In genomic region chr9:25485006-25485405, GRCm38 (mm10) we compare ENCODE assay signal across 8 mouse cellular contexts. TPM values are rescaled to one million over a fixed set of nuclear protein-coding genes. Genes with fewer than 3 reads are reported as not detected.
DNase-seq lines count a peak whose midpoint lies in the region; ATAC-seq and TF ChIP-seq lines count a peak whose summit lies in the region.

No protein-coding gene starts in this region.

- no peak for TF ChIP-seq POLR2A in myocyte (IDR thresholded peaks at IDR 0.05; ENCODE audit: insufficient read length, low read depth)

- no peaks in the 10 kb centered on the region for H3K9me3 ChIP-seq in forebrain, embryonic 13.5 days (replicated peaks)
- no peaks in the 10 kb centered on the region for H3K9me3 ChIP-seq in forebrain, embryonic 12.5 days
- H3K9me3 ChIP-seq in intestine, embryonic 14.5 days (ENCODE audit: control insufficient read depth, low read length): no peaks in the 10 kb centered on the region
- no peaks in the 10 kb centered on the region for H3K9me3 ChIP-seq in intestine, embryonic 15.5 days
- H3K9me3 ChIP-seq in heart, postnatal 0 days (replicated peaks; ENCODE audit: control insufficient read depth, low read length): no peaks in the 10 kb centered on the region

- no peak overlapping the region for H3ac ChIP-seq in myocyte (ENCODE audit: control insufficient read depth, insufficient read length)

- H3K4me1 ChIP-seq in forebrain, embryonic 13.5 days: peaks cover 53% of the 10 kb centered on the region
- H3K4me1 ChIP-seq in forebrain, embryonic 12.5 days: peaks cover 23% of the 10 kb centered on the region
- H3K4me1 ChIP-seq in intestine, embryonic 14.5 days (replicated peaks; ENCODE audit: control insufficient read depth, insufficient read depth, low read length): peaks cover 2% of the 10 kb centered on the region; the same call in 1 of the 2 replicates
- peaks cover 13% of the 10 kb centered on the region for H3K4me1 ChIP-seq in intestine, embryonic 15.5 days (replicated peaks)
- peaks cover 75% of the 10 kb centered on the region for H3K4me1 ChIP-seq in heart, postnatal 0 days (ENCODE audit: control insufficient read depth, insufficient read depth)

- peak; percentile 48 for DNase-seq in intestine, embryonic 14.5 days (ENCODE audit: low spot score)
- DNase-seq in heart, postnatal 0 days (ENCODE audit: low spot score): no peak
- DNase-seq in cerebellum, postnatal 25 days: no peak
- no peak for DNase-seq in thymus, postnatal 4 days

- no peaks in the 10 kb centered on the region for H3K79me2 ChIP-seq in myocyte (ENCODE audit: control insufficient read depth, insufficient read depth)

- no peaks in the 10 kb centered on the region for H3K36me3 ChIP-seq in forebrain, embryonic 13.5 days (ENCODE audit: poor library complexity, severe bottlenecking)
- no peaks in the 10 kb centered on the region for H3K36me3 ChIP-seq in forebrain, embryonic 12.5 days (replicated peaks)
- H3K36me3 ChIP-seq in intestine, embryonic 14.5 days (ENCODE audit: control insufficient read depth, insufficient read depth, low read length): no peaks in the 10 kb centered on the region
- H3K36me3 ChIP-seq in intestine, embryonic 15.5 days: no peaks in the 10 kb centered on the region
- 0 out of 2 replicates have a peak, but pooled peaks cover 3% of the 10 kb centered on the region for H3K36me3 ChIP-seq in heart, postnatal 0 days (replicated peaks; ENCODE audit: control insufficient read depth, insufficient read depth, low read length)
- no peaks in the 10 kb centered on the region for H3K36me3 ChIP-seq in myocyte (ENCODE audit: control insufficient read depth, insufficient read depth)

- TF ChIP-seq CTCF in heart, postnatal 0 days (IDR thresholded peaks at IDR 0.05; ENCODE audit: low read depth): no peak

- H3K27ac ChIP-seq in forebrain, embryonic 13.5 days: no peak overlapping the region
- H3K27ac ChIP-seq in forebrain, embryonic 12.5 days: no peak overlapping the region
- no peak overlapping the region for H3K27ac ChIP-seq in intestine, embryonic 14.5 days (ENCODE audit: low read depth)
- H3K27ac ChIP-seq in intestine, embryonic 15.5 days: no peak overlapping the region
- H3K27ac ChIP-seq in heart, postnatal 0 days (ENCODE audit: low read depth): peak overlapping the region; percentile 11; the same call in 1 of the 2 replicates

- 0 out of 2 replicates have a peak, but pooled peaks cover 6% of the 10 kb centered on the region for H3K27me3 ChIP-seq in forebrain, embryonic 13.5 days
- H3K27me3 ChIP-seq in forebrain, embryonic 12.5 days: peaks cover 9% of the 10 kb centered on the region; the same call in 1 of the 2 replicates
- no peaks in the 10 kb centered on the region for H3K27me3 ChIP-seq in intestine, embryonic 14.5 days (replicated peaks; ENCODE audit: control insufficient read depth, insufficient read depth, low read length)
- no peaks in the 10 kb centered on the region for H3K27me3 ChIP-seq in intestine, embryonic 15.5 days (replicated peaks)
- no peaks in the 10 kb centered on the region for H3K27me3 ChIP-seq in heart, postnatal 0 days (ENCODE audit: control insufficient read depth, insufficient read depth, low read length)
- H3K27me3 ChIP-seq in myocyte (ENCODE audit: control insufficient read depth, insufficient read depth, insufficient read length): no peaks in the 10 kb centered on the region

- 77% methylated on average over 2 of the region's 2 CpGs for WGBS in forebrain, embryonic 13.5 days
- WGBS in forebrain, embryonic 12.5 days: 81% methylated on average over 2 of the region's 2 CpGs
- WGBS in intestine, embryonic 14.5 days: 83% methylated on average over 2 of the region's 2 CpGs
- 76% methylated on average over 2 of the region's 2 CpGs for WGBS in intestine, embryonic 15.5 days
- 43% methylated on average over 2 of the region's 2 CpGs for WGBS in heart, postnatal 0 days

- H3K4me2 ChIP-seq in forebrain, embryonic 13.5 days: peak overlapping the region; percentile 74
- no peak overlapping the region for H3K4me2 ChIP-seq in forebrain, embryonic 12.5 days
- H3K4me2 ChIP-seq in intestine, embryonic 14.5 days (ENCODE audit: low read length): no peak overlapping the region
- H3K4me2 ChIP-seq in intestine, embryonic 15.5 days (replicated peaks): no peak overlapping the region
- H3K4me2 ChIP-seq in heart, postnatal 0 days (ENCODE audit: low read depth, low read length): peak overlapping the region; percentile 96
- H3K4me2 ChIP-seq in myocyte (ENCODE audit: low read depth): peak overlapping the region; percentile 34

- TF ChIP-seq EP300 in heart, postnatal 0 days (IDR thresholded peaks at IDR 0.05; ENCODE audit: low read depth): no peak

- ATAC-seq in forebrain, embryonic 13.5 days: no peak
- no peak for ATAC-seq in forebrain, embryonic 12.5 days (ENCODE audit: low FRiP score)
- no peak for ATAC-seq in intestine, embryonic 14.5 days (replicated peaks; ENCODE audit: low FRiP score, low TSS enrichment, low read depth)
- ATAC-seq in intestine, embryonic 15.5 days: no peak
- no peak for ATAC-seq in heart, postnatal 0 days (ENCODE audit: insufficient read depth, low read depth)

- 0 out of 2 replicates have a peak overlapping the region, but pooled peaks have one; percentile 55 for H3K4me3 ChIP-seq in forebrain, embryonic 13.5 days
- H3K4me3 ChIP-seq in forebrain, embryonic 12.5 days (replicated peaks): no peak overlapping the region
- H3K4me3 ChIP-seq in intestine, embryonic 14.5 days (ENCODE audit: low read depth, low read length): no peak overlapping the region
- H3K4me3 ChIP-seq in intestine, embryonic 15.5 days (replicated peaks): no peak overlapping the region
- 0 out of 2 replicates have a peak overlapping the region, but pooled peaks have one; percentile 11 for H3K4me3 ChIP-seq in heart, postnatal 0 days (ENCODE audit: low read depth, low read length)
- no peak overlapping the region for H3K4me3 ChIP-seq in myocyte

- 0 out of 2 replicates have a peak overlapping the region, but pooled peaks have one; percentile 9 for H3K9ac ChIP-seq in forebrain, embryonic 13.5 days
- H3K9ac ChIP-seq in forebrain, embryonic 12.5 days: no peak overlapping the region
- H3K9ac ChIP-seq in intestine, embryonic 14.5 days (ENCODE audit: low read length): no peak overlapping the region
- H3K9ac ChIP-seq in intestine, embryonic 15.5 days: no peak overlapping the region
- no peak overlapping the region for H3K9ac ChIP-seq in heart, postnatal 0 days (replicated peaks; ENCODE audit: low read depth, low read length)

TF ChIP-seq in myocyte, 11 proteins besides CTCF, POLR2A, EP300 and RAD21:
- TF ChIP-seq MAX (IDR thresholded peaks at IDR 0.05; ENCODE audit: low read depth): no peak
- TF ChIP-seq TCF3 (IDR thresholded peaks at IDR 0.05; ENCODE audit: insufficient read length, low read depth): no peak
- TF ChIP-seq CEBPB (IDR thresholded peaks at IDR 0.05; ENCODE audit: insufficient read depth, poor library complexity, severe bottlenecking): no peak
- TF ChIP-seq POLR2AphosphoS2 (IDR thresholded peaks at IDR 0.05; ENCODE audit: insufficient read length, low read depth): no peak
- TF ChIP-seq USF1 (IDR thresholded peaks at IDR 0.05; ENCODE audit: low read depth): no peak
- TF ChIP-seq MYOD1 (IDR thresholded peaks at IDR 0.05; ENCODE audit: control insufficient read depth in 1 of 3, insufficient read length in 2 of 3, low read depth in 2 of 3): no peak
- TF ChIP-seq TCF12 (IDR thresholded peaks at IDR 0.05; ENCODE audit: insufficient read depth, poor library complexity, severe bottlenecking): no peak
- TF ChIP-seq MYOG (IDR thresholded peaks at IDR 0.05; ENCODE audit: control insufficient read depth in 1 of 3, insufficient read depth in 1 of 3, insufficient read length in 2 of 3, low read depth in 2 of 3): no peak
- TF ChIP-seq E2F4 (IDR thresholded peaks at IDR 0.05; ENCODE audit: insufficient read depth): no peak
- TF ChIP-seq SRF (IDR thresholded peaks at IDR 0.05; ENCODE audit: control insufficient read depth, insufficient read length, low read depth): no peak
- TF ChIP-seq REST (IDR thresholded peaks at IDR 0.05; ENCODE audit: insufficient read depth, insufficient read length): no peak

RNA-seq across cellular contexts. Expression of gene Eepd1, which starts 3.7 kb away (rescaled TPM):
- polyA plus RNA-seq in forebrain, embryonic 13.5 days (2015; fragmentation: Nextera tagmentation; extraction: Ambion mirVana): 8.1 and 8.9 TPM in 2 replicates
- polyA plus RNA-seq in forebrain, embryonic 12.5 days (2016; fragmentation: Nextera tagmentation; extraction: Ambion mirVana): 7.9 and 9.1 TPM in 2 replicates
- polyA plus RNA-seq in intestine, embryonic 14.5 days (2014; fragmentation: Nextera tagmentation; extraction: Ambion mirVana): 5.5 and 6.0 TPM in 2 replicates
- 5.9 and 6.5 TPM in 2 replicates for polyA plus RNA-seq in intestine, embryonic 15.5 days (2015; fragmentation: Nextera tagmentation; extraction: Ambion mirVana)
- total RNA-seq in heart, postnatal 0 days (2014; rRNA removed; ENCODE audit: low replicate concordance): 14.7 and 19.9 TPM in 2 replicates
- polyA plus RNA-seq in heart, postnatal 0 days (2015; fragmentation: Nextera tagmentation; extraction: Ambion mirVana): 20.2 and 21.4 TPM in 2 replicates
- polyA plus RNA-seq in myocyte (2012; fragmentation: generic; extraction: Trizol): 6.7 TPM

Comparison
In these comparisons a context has a peak if more than half of its experiments do, and no peak if none do; other contexts are left out.
1. H3K4me2 ChIP-seq: peak in forebrain, embryonic 13.5 days (single experiment), heart, postnatal 0 days (single experiment) and myocyte (single experiment); none in forebrain, embryonic 12.5 days (single experiment), intestine, embryonic 14.5 days (single experiment) and intestine, embryonic 15.5 days (single experiment).
2. H3K4me3 ChIP-seq: peak in forebrain, embryonic 13.5 days (single experiment) and heart, postnatal 0 days (single experiment); none in forebrain, embryonic 12.5 days (single experiment), intestine, embryonic 14.5 days (single experiment), intestine, embryonic 15.5 days (single experiment) and myocyte (single experiment).